Mouse (Mus musculus): ENCODE measurements around the gene Eif4a1.
"Not testable (repeated sequence)": the region's sequence is repeated elsewhere in the genome, so short reads cannot be mapped to it uniquely, and the experiment has no call there.

Eif4a1 gene

DNA sequence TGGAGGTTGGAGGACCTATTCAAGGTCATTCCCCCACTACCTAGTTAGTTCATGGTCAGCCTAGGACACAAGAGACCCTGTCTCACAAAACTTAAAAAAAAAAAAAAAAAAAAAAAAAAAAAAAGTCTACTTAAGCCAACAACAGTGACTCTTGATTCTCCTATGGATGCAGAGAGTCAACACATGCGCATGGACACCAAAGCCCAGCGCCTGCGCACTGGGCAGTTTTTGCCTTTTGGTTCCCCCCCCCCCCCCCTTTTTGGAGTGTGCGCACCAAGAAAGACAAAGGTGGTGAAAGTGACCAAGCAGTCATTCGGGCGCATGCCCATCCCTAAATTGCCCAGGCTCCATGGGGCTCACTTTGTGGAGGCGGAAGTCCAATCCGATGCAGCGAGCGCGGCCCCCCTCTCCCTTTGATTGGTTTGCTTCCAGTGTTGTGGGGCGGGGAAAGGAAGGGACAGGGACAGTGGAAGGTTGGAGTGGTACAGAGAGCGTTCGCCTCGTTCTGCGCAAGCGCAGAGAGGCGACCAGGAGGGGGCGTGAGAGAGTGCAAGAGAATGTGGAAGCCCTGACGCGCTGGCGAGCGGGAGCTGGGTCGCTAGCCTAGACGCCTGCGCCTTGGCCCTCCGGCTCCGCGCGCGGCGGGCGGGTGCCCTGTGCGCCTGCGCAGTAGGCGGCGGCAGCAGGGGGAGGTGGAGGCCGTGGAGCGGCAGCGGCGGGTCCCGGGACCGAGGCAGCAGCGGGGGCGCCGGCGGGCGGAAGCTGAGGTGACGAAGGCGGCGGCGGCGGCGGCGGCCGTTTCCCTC is 39.7 kb downstream of the Eif4a1 start, which contains the start of gene Fxr2:
Gene Fxr2, plus strand, starts transcription at position 707 of the 806 bp plus-strand sequence.
- DNase-seq: peak; percentile 100

DNA sequence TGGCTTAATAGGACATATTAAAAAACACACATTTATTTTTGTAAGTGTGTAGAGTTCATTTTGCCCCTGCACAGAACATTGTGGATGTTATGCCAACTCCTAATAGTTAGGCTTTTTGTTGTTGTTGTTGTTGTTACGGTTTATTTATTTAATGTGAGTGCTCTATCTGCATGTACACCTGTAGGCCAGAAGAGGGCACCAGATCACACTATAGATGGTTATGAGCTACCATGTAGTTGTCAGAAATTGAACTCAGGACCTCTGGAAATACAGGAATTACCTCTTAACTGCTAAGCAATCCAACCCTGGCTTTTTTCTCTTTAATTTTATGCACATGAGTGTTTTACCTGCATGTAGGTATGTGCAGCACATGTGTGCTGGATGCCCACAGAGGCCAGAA is 42.4 kb downstream of the Eif4a1 start:
- no peak for DNase-seq

DNA sequence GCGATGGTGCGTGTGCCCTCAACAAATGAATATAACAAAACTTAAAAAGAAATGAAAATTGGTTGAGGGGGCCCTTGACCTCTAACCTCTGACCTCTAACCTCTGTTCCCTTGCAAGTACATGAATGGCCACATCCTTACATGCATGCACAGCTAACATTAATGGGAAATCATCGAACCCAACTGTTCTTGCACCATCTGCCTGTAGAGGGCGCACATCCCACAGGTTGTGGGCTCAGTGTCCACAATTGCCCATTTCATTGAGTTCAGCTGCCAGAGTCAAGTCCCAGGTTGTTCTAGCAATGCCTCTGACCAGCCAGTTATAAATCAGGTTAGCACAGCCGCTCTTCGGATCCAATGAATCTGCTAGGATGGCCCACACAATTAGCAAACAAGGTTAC is 43.9 kb downstream of the Eif4a1 start:
- peak; percentile 72 for DNase-seq

DNA sequence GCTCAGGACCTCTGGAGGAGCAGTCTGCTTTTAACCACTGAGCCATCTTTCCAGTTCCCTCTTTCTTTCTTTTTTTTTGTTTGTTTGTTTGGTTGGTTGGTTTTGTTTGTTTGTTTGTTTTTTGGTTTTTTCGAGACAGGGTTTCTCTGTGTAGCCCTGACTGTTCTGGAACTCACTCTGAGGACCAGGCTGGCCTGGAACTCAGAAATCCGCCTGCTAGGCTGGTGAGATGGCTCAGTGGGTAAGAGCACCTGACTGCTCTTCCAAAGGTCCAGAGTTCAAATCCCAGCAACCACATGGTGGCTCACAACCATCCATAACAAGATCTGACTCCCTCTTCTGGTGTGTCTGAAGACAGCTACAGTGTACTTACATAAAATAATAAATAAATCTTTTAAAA is 47.9 kb downstream of the Eif4a1 start:
- not testable (repeated sequence) for DNase-seq

DNA sequence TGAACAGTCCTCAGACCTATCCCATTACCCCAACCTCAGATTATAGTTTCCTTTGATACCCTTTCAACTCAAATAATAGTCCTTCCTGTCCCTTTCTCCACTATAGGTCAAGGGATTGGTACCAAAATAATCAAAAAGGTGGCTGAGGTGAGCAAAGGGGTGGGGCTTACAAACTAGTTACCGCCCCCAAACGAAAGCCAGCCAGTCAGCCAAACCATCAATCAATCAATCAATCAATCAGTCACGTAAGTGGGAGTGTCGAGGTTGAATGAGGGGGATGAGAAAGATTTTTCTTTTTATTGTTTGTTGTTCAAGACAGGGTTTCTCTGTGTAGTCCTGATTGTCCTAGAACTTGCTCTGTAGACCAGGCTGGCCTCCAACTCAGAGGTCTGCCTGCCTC is 49.2 kb downstream of the Eif4a1 start:
- no peak for DNase-seq

DNA sequence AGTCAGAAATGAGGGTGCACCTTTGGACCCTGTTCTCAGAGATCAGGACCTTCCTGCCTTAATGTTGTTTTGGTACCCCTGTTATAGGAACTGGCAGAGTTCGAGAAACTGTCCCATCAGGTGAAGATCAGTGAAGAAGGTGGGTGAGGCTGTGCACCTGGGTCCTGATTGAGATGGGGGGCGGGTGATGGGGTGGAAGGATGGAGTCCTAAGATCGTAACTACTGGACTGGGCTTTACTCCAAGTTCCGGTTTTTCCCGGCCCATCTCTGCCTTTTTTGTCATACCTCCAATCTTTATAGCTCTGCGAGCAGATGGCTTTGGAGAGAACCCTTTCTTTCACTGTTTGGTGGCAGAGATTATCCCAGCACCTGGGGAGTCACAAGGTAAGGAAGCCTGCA is 49.8 kb downstream of the Eif4a1 start:
- DNase-seq: no peak

DNA sequence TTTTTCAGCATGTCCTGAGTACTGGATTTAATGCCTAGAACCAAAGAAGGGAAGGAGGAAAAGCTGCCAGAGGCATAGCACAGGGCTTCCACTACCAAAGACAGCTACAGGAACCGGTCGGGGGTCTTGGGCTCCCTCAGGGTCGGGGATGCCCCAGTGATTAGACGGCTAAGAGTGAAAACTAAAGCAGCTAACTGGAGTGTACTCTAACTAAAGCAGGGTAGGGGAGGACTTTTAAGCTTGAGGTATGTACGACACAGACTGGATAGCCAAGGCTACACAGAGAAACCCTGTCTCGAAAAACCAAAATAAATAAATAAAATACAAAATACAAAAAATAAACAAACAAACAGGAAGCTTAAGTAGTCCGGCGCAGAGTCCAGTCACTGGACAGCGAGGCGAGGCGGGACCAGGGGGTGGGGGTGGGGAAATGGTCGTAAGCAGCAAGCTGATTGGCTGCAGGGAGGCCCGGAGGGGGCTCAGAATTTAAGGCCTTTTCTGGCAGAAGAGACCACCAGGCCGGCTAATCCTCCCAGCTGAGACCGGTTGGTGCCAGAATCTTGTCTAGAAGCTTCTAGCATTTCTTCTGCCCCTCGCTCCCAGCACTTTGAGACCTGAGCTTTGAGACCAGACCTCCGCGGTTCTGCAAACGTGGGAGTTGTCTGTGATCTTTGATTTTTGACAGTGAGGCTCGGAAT is 50.5 kb downstream of the Eif4a1 start, which contains the start of gene Sat2:
Gene Sat2, plus strand, starts transcription at position 454 of the 698 bp plus-strand sequence.
- DNase-seq: peak; percentile 68

DNA sequence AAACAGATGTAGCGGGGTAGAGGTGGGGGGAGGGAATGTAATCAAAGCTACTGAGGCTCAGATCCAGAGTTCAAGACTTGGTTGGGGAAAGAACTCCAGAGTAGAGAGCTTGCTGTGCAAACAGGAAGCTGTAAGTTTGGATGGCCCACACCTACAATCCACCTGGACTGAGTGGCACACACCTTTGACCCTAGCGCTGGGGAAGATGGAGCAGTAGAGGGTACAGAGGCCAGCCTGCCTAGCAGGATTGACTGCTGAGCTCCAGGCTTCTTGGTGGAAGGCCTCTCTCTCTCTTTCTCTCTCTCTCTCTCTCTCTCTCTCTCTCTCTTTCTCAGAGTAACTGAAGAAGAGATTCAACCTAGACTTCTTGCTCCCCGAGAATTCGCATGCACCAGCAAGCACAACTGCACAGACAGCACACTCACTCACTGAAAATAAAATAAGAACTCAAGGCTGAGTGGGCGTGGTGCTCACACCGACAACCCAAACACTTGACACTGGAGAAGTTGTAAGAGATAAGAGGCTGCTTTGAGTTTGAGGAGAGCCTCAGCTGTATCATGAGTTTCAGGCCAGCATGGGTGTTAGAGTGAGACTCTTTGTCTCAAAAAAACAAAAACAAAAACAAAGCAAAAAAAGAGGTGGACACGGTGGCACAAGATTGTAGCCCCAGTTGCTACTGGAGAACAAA is 51.7 kb downstream of the Eif4a1 start:
- DNase-seq: no peak

DNA sequence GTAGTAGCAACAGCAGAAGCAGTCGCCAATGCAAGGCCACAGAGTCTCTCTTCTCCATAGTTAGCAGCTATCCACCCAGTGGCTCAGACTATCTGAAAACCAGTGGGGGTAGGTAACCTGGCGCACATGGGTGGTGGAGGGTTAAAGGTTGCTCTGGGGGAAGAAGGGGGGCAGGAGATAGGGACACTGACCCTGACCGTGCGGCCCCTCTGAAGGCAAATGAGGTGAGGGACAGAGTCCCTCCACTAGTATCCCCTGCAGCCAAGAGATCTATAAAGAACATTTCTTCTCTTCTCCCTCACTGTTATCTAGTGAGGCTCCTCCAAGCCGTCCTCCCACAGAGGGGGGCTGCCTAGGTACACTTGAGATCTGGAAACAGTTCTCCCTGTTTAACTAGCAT is 54.4 kb downstream of the Eif4a1 start, which contains the start of gene Shbg:
Gene Shbg, minus strand, starts transcription at position 101 of the 400 bp plus-strand sequence.
- no peak for DNase-seq
